Mouse (Mus musculus) E14TG2a.4 (cell line): ENCODE results near the gene Sema7a.

ENCODE experiments used
- CTCF ChIP-seq: conservative IDR thresholded peaks from 2 replicates; pipeline ENCODE4 v1.5.1; 2014; ENCODE audit warnings: low read length
- NANOG ChIP-seq: IDR thresholded peaks from 2 replicates; pipeline ENCODE4 v1.6.1; 2014; ENCODE audit warnings: borderline replicate concordance, low read length, mixed read lengths
- POU5F1 ChIP-seq: IDR thresholded peaks from 2 replicates; pipeline ENCODE4 v1.6.1; 2014; ENCODE audit warnings: low read length, borderline replicate concordance

DNA sequence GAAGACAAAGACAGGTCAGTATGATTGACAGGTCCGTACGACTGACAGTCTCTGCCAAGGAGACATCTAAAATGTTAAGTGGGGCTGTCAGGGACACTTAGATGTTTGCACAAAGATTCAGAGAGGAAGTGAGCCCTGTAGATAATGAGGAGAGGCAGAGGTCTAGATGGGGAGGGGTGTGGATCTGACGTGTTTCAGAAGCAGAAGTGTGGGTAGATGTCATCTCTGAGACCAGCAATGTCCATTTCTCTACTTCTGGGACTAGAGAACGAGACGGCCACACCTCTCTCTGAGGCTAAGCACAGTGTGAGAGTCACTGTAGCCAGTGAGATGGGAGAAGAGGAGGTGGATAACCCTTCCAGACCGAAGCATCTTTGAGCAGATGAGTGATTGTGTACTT, 38.1 kb downstream of the Sema7a start:
- TF ChIP-seq CTCF (no peak), POU5F1 (no peak), NANOG (no peak)
